Mouse (Mus musculus) bone marrow macrophage, adult 2 months (primary cell): ENCODE data around the gene Slc30a1.

Experiments
- CTCF ChIP-seq: IDR thresholded peaks from 2 replicates; pipeline ENCODE4 v1.5.1; 2012; ENCODE audit warnings: low read depth, mild to moderate bottlenecking, low read length, moderate library complexity
- POLR2A ChIP-seq: IDR thresholded peaks from 2 replicates; pipeline ENCODE4 v1.6.1; 2012; ENCODE audit warnings: mild to moderate bottlenecking, low read depth, low read length, borderline replicate concordance

DNA sequence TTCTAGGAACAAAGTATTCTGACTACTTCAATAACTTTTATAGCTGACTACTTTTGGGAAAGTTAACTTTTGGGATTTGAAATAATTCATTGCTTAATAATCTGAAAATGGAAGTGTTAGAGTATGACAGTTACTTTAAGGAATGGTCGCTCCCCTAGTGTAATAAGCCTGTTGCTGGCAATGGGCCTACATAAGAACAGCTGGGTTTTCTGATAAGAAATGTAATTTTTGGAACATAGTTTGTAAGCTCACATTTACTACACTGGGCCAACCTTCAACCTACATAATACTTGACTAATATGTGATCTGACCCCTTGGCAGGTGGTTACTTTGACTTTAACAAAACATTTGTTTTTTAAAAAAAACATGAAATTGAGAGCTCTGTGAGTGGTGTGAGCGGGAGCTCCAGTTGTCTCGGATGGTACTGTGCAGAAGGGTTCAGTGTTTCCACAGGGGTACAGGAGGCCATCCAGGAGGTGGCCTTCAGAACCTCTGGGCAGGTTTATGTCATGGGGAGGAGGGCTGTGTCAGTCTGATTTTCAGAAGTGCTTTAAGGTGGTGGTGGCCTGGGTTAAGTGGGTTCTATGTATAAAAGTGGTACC lies 4.6 kb downstream of the Slc30a1 start:
- TF ChIP-seq CTCF (no peak), POLR2A (no peak)
